Mouse (Mus musculus): Measurements from ENCODE around the gene Mad1l1.

GRCm38 (mm10) chr5:140068051-140068450 lies 253.3 kb downstream of the Mad1l1 start:
- TF ChIP-seq POLR2A (IDR thresholded peaks at IDR 0.05; ENCODE audit: low read depth, low read length) (no peak), CTCF (IDR thresholded peaks at IDR 0.05; ENCODE audit: extremely low read depth, insufficient read depth, insufficient read length, insufficient replicate concordance) (no peak)

Data from spleen, adult 2 months (tissue).